Mouse (Mus musculus) layer of hippocampus, adult 2 months (tissue): Measurements from ENCODE around the gene Procr. TPM values are rescaled to one million over a fixed set of nuclear protein-coding genes. Genes with fewer than 3 reads are reported as not detected.
A peak's percentile ranks its signal among the peaks of the same experiment; 100 is the strongest.

Experiments used
- DNase-seq, 2 experiments: peaks; one replicate each; pipeline ENCODE4 v3.0.0; 2022; ENCODE audit warnings: low spot score in 2 of 2
- H3K27ac ChIP-seq: fragments of 200-600 bp; 2 replicates; pipeline ENCODE4 v1.8.1; 2022
- H3K4me3 ChIP-seq: fragments of 200-600 bp; 2 replicates; pipeline ENCODE4 v1.8.1; 2022; ENCODE audit warnings: mild to moderate bottlenecking
- CTCF ChIP-seq: fragments of 200-600 bp; conservative IDR thresholded peaks from 2 replicates; pipeline ENCODE4 v1.8.1; 2022; ENCODE audit warnings: antibody characterized with exemption, mild to moderate bottlenecking, moderate library complexity
- total RNA-seq, 2 experiments: library from RNA; stranded (reverse); gene quantifications; 2 replicates each; pipeline ENCODE4 v1.2.3; 2021

Procr gene
- total RNA-seq, 2 experiments from 2014 or later = 0.81 to 0.97 TPM

DNA sequence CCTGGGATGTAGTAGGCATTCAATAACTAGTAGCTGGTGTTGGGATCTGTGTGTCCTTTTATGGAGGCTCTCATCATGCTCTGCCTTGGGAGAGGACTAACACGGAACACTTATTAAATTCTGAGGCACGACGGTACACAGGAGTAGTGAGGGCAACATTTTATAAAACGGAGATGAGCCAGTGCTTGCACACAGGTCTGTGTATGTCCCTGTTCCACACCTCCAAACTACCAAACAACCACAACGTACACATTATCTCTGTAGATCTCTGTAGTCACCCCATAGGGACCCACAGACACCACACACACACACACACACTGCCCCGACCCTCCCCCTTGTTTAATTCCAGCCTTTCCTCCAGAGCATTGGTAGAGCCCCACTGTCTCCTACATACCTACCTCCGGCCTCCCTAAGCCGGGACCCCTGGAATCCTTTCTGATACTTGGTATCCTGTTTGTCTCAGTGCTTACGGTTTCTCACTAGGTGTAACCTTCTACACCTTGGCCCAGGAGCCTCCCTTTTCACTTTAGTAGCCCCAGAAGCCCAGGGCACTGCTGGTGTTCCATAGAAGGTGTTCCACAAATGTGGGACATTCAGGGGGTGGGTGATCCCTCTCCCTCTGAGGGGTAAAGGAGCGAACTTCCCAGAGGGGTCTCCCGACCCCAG, 23.5 kb downstream of the Procr start:
- DNase-seq = no peak
- Histone ChIP-seq H3K4me3 (peak overlapping the region; percentile 51; the same call in 1 of the 2 replicates), H3K27ac (peak overlapping the region; percentile 66; the same call in 1 of the 2 replicates)
- no peak for TF ChIP-seq CTCF

DNA sequence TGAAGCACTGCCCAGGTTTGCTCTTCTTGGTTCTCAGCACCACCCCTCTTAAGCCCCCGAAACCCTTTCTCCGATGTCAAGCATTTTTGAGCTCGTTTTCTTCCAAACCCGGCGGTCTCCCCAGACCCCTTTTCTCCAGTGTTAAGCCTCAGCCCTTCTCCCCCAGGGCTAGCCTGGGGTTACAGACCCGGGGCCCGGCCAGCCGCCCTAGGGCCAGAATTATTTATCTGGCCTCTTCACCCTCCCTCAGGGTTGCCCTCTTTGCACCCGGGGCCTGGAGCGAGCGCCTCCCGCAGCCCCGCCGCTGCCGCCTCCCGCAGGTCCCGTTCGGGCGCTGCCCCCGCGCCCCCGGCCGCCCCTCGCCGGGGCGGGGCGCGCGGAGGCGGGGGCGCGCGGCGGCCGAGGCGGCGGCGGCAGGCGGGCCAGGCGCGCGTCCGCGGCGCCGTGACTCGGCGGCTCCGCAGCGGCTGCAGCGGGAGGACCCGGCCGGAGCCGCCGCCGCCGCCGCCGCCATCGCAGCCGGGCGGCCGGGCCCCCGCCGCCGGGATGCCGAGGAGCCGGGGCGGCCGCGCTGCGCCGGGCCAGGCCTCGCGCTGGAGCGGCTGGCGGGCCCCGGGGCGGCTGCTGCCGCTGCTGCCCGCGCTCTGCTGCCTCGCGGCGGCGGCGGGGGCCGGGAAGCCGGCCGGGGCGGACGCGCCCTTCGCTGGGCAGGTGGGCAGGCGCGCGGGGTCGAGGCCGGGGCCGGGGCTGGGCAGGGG, 24.2 kb downstream of the Procr start, which contains the start of gene Mmp24:
Gene Mmp24 (plus strand): TSS at position 416 of the 758 bp plus-strand sequence.
- no peak for DNase-seq
- peak within 1 kb of the TSS; percentile 84 for H3K27ac ChIP-seq
- H3K4me3 ChIP-seq = peak within 1 kb of the TSS; percentile 72
- no peak for TF ChIP-seq CTCF

DNA sequence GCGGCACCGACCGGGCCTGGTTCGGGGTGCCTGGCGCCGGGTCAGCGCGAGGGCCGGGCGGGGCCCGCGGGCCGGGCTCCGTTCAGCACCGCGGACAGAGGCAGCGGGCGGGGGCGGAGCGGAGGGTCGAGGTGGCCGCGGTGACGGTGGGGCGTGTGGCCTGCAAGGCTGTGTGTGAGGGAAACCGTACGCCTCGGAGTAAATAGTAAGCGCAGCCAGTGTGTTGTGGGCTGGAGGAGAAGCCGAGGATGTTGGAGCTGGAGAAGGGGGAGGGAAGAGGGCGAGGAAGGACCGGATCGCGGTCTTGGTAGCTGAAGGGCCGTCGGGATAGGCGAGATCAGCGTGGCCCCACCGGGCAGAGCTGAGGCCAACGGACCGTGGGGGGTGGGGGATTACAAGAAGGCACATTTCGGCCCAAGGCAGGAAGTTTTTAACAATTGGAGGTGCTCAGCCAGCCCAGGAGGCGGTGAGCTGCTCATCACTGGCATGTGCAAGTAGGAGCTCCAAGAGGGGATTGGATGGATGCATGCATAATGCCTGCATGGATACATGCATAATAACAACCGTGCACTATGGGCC, 24.9 kb downstream of the Procr start:
- peak overlapping the region; percentile 84 for H3K27ac ChIP-seq
- H3K4me3 ChIP-seq = peak overlapping the region; percentile 72
- DNase-seq = peak; percentile 22 to 30
- no peak for TF ChIP-seq CTCF

DNA sequence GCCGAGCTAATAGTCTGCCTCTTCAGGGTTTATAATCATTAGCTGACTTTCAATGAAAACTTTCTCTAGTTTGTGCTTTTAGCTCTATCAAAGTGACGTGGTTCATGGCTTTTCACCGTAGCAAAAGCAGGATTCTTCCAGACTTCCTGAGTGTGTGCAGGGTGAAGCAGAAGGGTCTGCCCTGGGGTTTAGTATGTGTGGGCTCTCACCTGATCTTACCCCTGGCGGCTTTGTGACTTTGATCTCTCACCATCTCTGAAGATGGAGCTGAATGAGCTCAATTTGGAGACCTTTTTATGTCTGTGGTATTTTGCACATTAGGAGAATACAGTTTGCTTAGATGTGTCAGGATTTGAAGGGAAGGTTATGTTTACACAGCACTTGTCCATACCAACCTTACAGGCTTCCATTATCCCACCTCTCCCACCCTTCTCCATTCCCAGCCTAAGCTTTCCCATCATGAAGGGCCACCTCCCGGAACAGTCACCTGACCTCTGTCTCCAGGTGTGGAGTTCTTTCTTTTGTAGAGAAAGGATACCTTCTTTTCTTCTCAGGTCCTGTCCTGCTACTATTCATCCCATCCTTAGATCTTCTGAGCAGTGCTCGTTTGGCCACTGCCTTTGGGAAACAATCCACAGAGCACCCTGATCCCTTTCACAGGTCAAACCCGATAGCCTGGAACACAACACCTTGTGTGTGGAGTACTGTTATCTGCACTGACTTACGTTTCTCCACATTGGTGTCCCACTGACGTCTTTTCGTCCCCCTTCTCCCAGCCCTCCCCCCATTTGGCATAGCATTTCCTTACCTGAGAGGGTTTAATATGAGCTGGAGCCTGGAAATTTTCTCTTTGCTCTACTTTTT, 26.1 kb downstream of the Procr start:
- no peak for TF ChIP-seq CTCF
- DNase-seq = no peak
- Histone ChIP-seq H3K27ac (no peak overlapping the region), H3K4me3 (no peak overlapping the region)

DNA sequence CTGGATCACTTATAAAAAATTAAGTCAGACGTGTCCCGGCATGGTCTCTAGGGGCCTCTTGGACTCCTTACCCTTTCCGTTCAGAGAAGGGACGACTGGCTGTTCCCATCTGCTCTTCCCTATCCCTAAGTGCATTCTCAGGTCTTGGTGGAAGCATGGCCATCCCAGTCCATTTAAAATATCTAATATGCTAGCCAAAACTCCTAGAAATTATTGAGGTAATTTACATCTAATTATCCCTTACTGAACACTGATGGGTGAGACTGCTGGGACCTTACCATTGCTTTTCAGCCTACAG, 26.7 kb downstream of the Procr start:
- DNase-seq = no peak
- H3K27ac ChIP-seq = no peak overlapping the region
- no peak overlapping the region for H3K4me3 ChIP-seq
- TF ChIP-seq CTCF = no peak

DNA sequence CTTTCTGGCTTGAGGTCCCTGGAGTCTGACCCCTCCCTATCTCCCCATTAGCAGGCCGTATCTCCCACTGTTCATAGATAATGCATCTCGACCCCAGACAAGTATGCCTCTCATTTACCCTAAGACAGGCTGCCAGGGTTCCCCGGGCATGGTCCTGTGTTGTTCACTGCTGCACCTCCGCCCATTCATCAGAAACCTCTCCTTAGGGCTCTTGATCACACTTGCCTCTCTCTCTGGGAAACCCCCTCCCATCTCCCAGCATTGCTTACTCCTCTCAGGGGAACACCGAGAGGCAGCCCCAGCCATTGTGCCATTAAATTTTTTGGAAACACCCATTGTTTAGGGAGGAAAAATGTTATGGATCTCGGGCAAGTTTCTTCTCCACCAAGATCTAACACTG, 27.1 kb downstream of the Procr start:
- TF ChIP-seq CTCF = no peak
- Histone ChIP-seq H3K27ac (no peak overlapping the region), H3K4me3 (no peak overlapping the region)
- no peak for DNase-seq

DNA sequence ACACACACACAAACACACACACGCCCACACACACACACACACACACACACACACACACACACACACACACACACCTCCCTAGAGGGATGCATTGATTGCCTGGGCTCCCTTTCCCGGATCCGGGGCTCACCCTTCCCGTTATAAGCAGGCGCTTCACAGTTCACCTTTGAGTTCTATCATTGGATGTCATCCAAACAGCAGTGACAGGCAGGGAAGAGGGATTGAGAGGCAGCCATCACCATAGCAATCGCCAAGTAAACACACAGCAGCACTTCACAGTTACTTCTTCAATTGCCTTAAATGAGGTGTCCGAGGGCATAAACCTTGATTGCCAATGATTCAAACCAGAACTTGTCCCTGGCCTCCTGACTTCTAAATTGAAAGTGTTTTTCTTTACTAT, 28.1 kb downstream of the Procr start:
- Histone ChIP-seq H3K4me3 (no peak overlapping the region), H3K27ac (no peak overlapping the region)
- no peak for DNase-seq
- TF ChIP-seq CTCF = no peak

DNA sequence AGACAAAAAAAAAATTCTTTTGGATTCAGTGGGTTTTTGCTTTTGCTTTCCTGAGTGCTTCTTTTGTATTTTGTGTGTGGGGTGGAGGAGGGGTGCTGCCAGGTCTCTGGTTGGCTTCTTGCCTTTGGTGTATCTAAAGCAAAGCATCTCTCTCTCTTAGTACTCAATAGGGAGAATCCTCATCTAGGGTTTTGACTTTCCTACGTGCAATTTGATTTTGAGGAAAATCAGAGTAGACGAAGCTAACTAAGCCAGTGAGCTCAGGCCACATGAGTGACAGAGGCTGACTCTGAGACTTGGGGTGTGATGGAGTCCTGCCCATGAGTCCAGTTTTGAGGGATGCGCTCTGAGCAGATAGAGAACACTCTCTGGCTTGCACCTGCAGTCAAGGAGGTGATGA, 28.6 kb downstream of the Procr start:
- DNase-seq = no peak
- H3K4me3 ChIP-seq = no peak overlapping the region
- H3K27ac ChIP-seq = no peak overlapping the region
- TF ChIP-seq CTCF = no peak

DNA sequence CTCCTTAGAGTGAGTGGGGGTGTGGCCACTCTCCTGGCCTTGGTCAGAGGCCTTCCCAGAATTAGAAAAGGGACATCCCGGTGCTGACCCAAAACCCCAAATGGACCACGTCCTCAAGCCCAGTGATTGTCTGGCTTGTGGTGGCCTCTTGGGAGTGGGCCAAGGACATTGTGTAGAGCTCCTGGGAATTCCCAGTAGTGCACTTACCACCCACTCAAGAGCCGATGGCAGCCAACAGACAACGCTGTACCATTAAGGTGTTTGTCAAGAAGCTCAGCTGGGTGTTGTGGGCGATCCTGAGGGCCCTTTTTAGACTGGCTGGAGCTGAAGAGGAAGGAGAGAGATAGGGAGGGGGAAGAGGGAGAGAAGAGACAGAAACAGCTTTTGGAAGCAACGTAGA, 33.6 kb downstream of the Procr start:
- H3K27ac ChIP-seq = no peak overlapping the region
- no peak for DNase-seq
- no peak for TF ChIP-seq CTCF
- no peak overlapping the region for H3K4me3 ChIP-seq

DNA sequence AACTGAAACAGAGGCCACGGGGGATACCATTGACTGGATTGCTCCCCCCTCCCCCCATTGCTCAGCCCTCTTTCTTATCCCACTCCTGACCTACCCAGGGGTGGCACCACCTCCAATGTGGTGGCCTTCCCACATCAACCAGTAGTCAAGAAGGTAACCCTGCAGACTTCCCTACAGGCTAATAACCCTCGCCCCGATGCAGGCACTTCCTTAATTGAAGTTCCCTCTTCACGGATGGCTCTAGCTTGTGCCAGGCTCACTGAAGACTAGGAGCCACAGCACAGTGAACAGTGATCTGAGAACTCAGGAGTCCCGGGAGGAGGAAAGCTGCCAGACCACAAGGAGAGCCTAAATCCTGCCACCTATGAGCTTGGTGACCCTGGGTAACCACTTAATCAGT, 36.0 kb downstream of the Procr start:
- Histone ChIP-seq H3K27ac (no peak overlapping the region), H3K4me3 (no peak overlapping the region)
- TF ChIP-seq CTCF = no peak
- no peak for DNase-seq

DNA sequence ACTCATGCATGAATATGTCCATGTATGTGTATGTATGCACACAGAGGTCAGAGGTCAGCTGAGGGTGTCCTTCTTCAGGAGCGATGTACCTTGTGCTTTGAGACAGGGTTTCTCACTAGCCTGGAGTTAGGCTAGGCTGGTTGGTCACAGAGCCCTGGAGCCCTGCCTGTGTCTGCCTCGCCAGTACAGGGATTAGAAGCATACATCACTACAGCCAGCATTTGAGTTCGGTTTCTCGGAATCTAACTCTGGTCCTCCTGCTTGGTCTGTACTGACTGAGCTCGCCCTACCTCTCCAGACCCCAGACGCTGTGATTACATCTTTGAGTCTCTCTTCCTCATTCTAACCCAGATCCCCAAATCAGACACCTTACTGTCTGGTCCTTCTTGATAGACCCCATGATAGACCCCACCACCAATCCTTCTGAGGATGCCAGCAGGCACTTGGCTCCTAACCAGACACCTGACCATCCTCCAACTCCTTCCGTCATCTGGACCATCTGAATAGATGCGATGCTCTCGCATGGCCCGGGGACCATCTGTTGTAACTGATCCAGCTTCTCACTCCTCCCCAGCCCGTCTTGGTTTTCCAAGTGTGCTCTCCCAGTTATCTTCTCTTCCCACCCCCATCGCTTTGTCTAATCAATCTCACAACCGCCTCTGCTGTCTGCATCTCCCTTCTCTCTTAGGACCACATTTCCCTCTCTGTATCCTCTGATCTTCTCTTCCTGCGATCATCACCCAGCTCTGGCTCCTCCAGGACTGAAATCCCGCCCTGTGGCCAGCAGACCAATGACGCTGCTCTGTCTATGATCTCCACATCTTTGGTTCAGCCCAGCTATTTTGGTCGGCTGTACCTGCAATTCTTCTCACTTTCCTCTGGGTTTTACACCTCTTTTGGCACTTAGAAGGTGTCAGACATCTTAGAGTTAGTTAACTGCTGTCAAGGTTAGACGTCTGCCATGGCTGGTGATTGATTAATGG, 37.3 kb downstream of the Procr start:
- H3K27ac ChIP-seq = no peak overlapping the region
- H3K4me3 ChIP-seq = no peak overlapping the region
- TF ChIP-seq CTCF = no peak
- DNase-seq = no peak

DNA sequence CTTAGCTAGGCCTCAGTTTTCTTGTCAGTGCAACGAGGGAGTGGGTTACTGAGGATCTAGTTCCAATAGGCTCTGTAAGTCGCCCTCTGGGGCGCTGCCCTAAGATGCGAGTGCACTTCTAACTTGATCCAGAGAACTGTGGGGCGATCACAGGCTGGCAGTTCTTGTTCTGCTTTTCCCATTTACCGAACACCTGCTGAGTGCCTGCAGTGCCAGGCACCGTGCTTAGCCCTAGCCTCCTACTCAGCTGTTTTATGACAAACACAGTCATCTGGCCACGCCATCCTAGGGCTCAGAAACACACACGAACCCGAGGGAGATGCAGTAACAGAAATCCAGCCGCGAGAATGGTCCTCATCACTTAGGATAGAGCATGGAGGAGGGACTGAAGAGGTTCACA, 42.0 kb downstream of the Procr start:
- no peak for TF ChIP-seq CTCF
- no peak for DNase-seq
- Histone ChIP-seq H3K4me3 (no peak overlapping the region), H3K27ac (no peak overlapping the region)
